Mouse (Mus musculus): ENCODE results near the gene Marveld1.

Gene Marveld1

DNA sequence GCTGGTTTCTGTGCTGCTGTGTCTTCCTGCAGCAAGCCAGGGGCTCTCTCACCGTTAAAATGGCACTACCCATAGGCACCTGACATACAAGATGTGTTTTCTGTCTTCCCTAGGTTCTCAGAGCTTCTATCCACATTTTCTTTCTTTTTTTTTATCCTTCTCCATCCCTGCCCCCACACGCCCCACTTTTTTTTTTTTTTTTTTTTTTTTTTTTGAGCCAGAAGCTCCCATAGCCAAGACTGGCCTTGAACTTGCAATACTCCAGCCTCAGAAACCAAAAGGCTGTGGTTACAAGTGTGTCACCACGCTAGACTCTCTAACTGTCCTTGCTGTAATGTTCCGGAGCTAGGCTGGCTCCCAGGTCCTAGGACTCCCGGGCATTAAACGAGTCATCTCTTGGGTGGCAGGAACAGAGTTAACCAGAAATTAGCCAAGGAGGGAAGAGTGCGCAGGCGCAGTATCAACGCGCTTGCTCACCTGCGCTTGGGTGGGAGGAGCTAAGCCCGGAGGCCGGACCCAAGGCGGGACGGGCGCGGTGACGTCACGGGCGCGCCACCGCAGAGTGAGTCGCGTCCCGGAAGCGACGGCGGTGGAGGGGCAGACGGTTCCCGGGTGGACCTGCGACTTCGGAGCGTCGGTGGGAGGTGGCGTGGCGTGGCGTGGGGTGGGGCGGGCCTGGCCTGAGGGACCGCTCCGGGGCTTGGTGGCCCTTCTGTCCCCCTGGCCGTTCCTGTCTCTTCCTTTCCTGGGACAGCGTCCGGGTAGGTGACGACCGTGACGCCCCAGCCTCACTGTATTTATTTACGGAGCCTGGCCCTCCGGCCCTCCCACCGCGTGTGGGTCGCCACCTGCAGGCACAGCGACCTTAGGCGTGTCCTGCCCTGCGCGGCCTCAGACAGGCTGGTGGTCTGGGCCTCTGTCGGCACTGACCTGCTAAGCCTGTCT, 23.1 kb downstream of the Marveld1 start:
- peak; percentile 89 to 91 for DNase-seq (ENCODE audit: low spot score in 2 of 2)

DNA sequence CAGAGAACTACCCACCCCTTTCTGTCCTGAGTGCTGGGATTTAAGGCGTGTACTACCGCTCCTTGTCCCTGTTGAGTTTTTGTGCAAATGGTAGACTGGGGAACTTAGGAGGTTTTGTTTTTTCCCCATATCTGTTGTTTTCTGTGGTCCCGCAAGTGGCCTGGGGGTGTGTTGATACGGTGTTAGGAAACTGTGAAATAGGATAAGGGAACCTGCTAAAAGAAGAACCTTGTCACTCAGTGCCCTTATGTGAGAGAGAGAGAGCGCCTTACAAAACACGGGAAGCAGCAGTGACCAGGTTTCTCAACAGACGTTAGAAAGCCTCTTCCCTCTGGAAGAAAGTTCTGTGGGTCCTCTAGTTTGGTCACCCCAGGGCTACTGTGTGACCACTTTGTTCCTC, 29.6 kb downstream of the Marveld1 start:
- no peak for DNase-seq (ENCODE audit: low spot score in 2 of 2)

DNA sequence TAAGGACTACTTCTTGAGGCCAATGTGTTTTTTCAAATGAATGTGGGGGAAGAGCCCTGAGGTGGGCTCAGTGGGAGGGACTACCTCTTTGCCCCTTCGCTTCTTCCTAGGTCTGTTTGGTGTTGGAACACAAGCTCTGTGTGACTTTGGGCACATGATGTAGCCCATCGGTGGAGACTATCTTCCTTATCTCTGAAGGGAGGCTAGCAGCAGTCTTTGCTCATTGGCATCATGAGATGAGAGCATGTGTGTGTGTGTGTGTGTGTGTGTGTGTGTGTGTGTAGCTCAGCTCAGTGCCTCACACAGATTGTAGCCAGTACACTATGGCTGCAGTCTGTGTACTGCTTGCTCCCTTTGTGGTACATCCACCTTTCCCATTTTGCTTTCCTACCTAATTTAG, 30.3 kb downstream of the Marveld1 start:
- DNase-seq (ENCODE audit: low spot score in 2 of 2) = no peak

DNA sequence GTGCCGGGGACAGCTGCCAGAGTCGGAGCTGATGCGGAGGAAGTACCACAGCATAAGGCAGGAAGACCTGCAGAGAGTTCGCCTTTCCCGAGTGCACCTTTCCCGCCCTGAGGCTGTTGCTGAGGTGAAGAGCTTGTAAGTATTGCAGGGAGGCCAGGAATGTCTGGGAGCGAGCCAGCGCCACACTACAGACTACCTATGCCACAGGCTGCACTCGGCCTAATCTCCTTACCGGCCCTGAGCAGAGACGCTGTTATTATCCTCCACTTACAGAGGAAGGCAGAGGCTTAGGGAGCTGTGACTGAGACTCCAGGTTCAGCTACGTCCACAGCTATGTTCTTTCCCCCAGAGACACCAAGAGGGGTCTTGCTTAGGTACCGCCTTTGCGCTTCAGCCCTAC, 32.2 kb downstream of the Marveld1 start:
- DNase-seq (ENCODE audit: low spot score in 2 of 2) = no peak

DNA sequence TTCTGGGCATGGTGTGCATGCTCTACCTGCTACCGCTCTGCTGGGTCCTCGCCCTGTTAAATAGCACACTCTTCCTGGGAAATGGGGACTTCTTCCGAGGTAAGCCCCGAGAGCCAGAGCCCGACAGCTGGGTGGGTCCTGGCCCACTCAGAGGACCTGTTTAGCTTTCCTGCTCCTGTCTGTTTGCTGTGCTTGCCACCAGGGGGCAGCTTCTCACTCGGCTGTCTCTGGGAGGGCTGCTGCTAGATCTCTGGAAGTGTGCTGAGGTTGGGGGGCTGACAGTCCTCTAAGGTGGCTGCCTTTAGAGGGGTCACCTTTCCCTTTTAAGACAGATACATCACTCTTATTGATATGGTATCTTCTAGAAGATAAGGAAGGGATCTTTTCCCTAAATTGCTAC, 35.5 kb downstream of the Marveld1 start:
- DNase-seq (ENCODE audit: low spot score in 2 of 2) = no peak

DNA sequence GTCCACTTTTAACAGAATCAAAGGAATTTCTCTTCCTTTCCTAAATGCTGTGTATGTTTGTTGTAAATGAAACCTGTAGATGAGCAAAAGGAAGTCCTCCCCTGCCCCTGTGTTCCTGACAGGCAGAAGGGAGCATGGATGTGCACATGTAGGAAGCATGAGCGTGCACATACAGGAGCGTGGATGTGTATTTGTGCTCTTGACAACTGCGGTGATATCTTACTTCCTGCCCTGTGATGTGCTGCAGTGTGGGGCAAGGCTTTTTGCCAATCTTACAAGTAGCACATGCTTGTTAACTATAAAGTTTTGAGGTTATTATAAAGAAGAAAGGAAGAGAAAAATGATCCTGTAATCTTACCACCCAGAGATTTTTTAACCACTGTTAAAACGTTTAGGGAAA, 42.5 kb downstream of the Marveld1 start:
- DNase-seq (ENCODE audit: low spot score in 2 of 2) = no peak

DNA sequence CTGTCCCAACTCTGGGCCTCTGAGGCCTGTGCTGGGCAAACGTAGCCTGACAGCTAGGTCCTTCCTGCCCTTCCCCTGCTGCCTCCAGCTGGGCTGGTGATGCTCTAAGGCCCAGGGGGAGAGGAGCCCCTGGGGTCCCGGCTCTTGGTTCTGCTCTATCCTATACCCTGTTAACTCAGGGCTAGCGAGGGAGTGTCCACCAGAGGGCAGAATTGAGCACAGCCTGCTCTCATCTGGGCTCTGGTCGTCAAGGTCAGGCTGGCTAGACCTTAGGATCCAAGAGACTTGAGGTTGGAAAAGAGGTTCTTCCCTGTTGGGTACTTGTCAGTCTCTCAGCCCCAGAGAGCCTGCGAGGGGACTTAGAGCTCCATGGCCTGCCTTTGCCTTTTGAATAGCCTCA, 43.3 kb downstream of the Marveld1 start:
- peak in 1 of 2 experiments; percentile 49 for DNase-seq (ENCODE audit: low spot score in 2 of 2)

DNA sequence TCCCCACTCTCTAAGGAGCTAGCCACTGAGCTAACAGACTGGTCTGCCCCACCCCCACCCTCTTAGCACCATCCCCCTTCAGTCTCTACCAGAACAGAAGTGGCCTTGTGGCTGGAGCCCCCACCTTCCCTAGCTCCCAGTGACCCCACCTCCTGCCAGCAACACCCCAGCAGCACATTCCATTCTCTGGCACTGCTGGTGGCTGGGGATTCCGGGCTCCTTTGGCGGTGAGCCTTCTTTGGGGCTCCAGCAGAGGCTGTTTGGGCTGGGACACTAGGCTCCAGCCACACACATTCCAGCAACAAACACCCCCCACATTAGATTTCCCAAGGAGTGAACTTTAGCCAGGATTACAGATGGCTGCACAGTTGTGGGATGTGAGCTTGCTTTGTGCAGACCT, 46.1 kb downstream of the Marveld1 start:
- DNase-seq (ENCODE audit: low spot score in 2 of 2) = peak in 1 of 2 experiments; percentile 53

DNA sequence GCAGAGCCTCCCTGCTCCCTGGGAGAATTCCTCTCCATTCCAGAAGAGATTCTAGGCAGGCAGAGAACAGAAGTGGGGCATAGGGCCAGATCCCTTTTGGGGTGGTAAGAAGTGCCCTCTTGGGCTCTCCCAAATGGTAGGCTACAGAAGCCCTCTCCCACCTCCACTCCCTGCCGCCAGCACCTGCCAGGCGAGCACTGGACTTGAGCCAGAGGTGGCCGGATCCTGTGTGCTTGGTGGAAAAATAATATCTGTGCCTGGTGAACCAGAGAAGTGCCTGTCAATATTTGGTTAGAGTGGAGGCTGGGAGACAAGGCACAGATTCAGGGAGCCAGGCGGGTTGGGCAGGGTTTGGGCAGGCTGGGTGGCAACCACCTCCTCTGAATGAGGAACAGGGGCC, 49.2 kb downstream of the Marveld1 start:
- DNase-seq (ENCODE audit: low spot score in 2 of 2) = no peak

DNA sequence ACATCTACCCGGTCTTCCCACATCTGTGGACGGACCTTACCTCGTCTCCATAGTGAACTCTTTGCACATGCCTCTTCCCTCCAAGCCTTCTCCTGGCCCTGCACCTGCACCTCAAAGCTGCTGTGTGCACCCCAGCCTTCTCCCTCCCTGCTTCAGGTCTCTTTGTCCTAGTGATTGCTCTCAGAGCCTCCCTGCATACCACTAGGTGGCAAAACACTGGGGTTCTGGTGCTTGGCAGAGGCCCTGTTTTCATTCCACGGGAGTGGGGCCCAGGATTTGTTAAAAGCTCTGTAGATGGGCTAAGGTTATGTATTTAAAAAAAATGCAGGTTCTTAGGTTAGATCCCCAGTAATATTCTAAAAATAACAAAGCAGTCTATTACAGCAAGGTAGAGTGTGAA, 49.9 kb downstream of the Marveld1 start:
- DNase-seq (ENCODE audit: low spot score in 2 of 2) = no peak

DNA sequence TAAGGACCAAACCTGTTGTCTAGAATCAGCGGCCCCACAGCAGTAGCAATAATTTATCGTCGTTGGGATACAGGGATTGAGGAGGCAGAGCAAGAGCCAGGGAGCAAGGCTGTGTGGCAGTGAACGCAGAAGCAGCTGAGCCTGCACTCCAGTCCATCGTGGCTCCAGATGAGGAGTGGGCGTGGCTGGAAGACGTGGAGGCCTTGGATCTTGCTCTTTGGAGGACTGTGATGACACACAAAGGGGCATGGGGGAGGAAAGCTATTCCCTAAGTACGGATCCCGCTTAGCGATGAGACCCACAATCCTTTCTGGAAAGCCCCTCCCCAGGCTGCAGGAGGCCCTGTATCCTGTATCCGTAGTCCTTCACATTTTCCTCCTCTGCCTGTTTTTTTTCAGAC, 50.8 kb downstream of the Marveld1 start:
- DNase-seq (ENCODE audit: low spot score in 2 of 2) = no peak
